In genomic region chr5:22861399-22861798, GRCm38 (mm10) we compare ENCODE assay signal across 9 mouse cellular contexts.
DNase-seq lines count a peak whose midpoint lies in the region; ATAC-seq lines count a peak whose summit lies in the region.
"Had no signal": no experiment of that assay in that cellular context is flagged by ENCODE, and none has a peak within 500 bp of the region (broad histone marks: within the 10 kb centered on the region; RNA-seq: fewer than 3 reads in every experiment).

No protein-coding gene starts in this region.

- peak; percentile 7 for DNase-seq in hindbrain, embryonic 11.5 days (ENCODE audit: low spot score)
- DNase-seq in right cerebral cortex, postnatal 14 days: peak; percentile 30
- no peak for DNase-seq in right cerebral cortex, postnatal 25 days
- DNase-seq in c-Kit-positive CD71-positive TER-119-positive erythroid progenitor cells, embryonic 14.5 days (ENCODE audit: low spot score): peak; percentile 0
- DNase-seq in testis, postnatal 10 days (ENCODE audit: low spot score): peak; percentile 59
- no peak for DNase-seq in ovary, postnatal 10 days (ENCODE audit: low spot score)

- H3K4me1 ChIP-seq in hindbrain, embryonic 11.5 days (replicated peaks; ENCODE audit: control insufficient read depth, insufficient read depth, low read length): no peaks in the 10 kb centered on the region
- no peaks in the 10 kb centered on the region for H3K4me1 ChIP-seq in hindbrain, embryonic 13.5 days (replicated peaks)
- H3K4me1 ChIP-seq: limb, embryonic 13.5 days had no signal

- no peaks in the 10 kb centered on the region for H3K9me3 ChIP-seq in hindbrain, embryonic 11.5 days (ENCODE audit: control insufficient read depth, low read length)
- no peaks in the 10 kb centered on the region for H3K9me3 ChIP-seq in hindbrain, embryonic 13.5 days
- H3K9me3 ChIP-seq: limb, embryonic 13.5 days had no signal

- 44% methylated on average over 1 of the region's 1 CpGs for WGBS in hindbrain, embryonic 11.5 days
- WGBS in hindbrain, embryonic 13.5 days: 36% methylated on average over 1 of the region's 1 CpGs

- H3K4me2 ChIP-seq in hindbrain, embryonic 11.5 days (replicated peaks; ENCODE audit: low read depth, low read length): no peak overlapping the region
- no peak overlapping the region for H3K4me2 ChIP-seq in hindbrain, embryonic 13.5 days
- H3K4me2 ChIP-seq: limb, embryonic 13.5 days had no signal

- no peaks in the 10 kb centered on the region for H3K27me3 ChIP-seq in hindbrain, embryonic 11.5 days (ENCODE audit: control insufficient read depth, insufficient read depth, low read length)
- no peaks in the 10 kb centered on the region for H3K27me3 ChIP-seq in hindbrain, embryonic 13.5 days
- H3K27me3 ChIP-seq: limb, embryonic 13.5 days had no signal

- H3K27ac ChIP-seq in hindbrain, embryonic 11.5 days (ENCODE audit: low read depth, low read length): no peak overlapping the region
- H3K27ac ChIP-seq in hindbrain, embryonic 13.5 days: no peak overlapping the region
- H3K27ac ChIP-seq: limb, embryonic 13.5 days had no signal

- H3K36me3 ChIP-seq in hindbrain, embryonic 11.5 days (ENCODE audit: control insufficient read depth, insufficient read depth, low read length): no peaks in the 10 kb centered on the region
- H3K36me3 ChIP-seq in hindbrain, embryonic 13.5 days: no peaks in the 10 kb centered on the region
- H3K36me3 ChIP-seq: limb, embryonic 13.5 days had no signal

- no peak for ATAC-seq in hindbrain, embryonic 11.5 days (ENCODE audit: low FRiP score)
- ATAC-seq in hindbrain, embryonic 13.5 days (ENCODE audit: low FRiP score): no peak
- ATAC-seq in erythroid progenitor cell, adult 5-6 weeks (replicated peaks; ENCODE audit: low FRiP score, poor library complexity, severe bottlenecking): no peak

- H3K4me3 ChIP-seq in hindbrain, embryonic 11.5 days (ENCODE audit: low read depth, low read length): no peak overlapping the region
- H3K4me3 ChIP-seq in hindbrain, embryonic 13.5 days: no peak overlapping the region
- H3K4me3 ChIP-seq: limb, embryonic 13.5 days had no signal

- no peak overlapping the region for H3K9ac ChIP-seq in hindbrain, embryonic 11.5 days (ENCODE audit: low read depth, low read length)
- no peak overlapping the region for H3K9ac ChIP-seq in hindbrain, embryonic 13.5 days
- H3K9ac ChIP-seq: limb, embryonic 13.5 days had no signal

Comparison
In these comparisons a context has a peak if more than half of its experiments do, and no peak if none do; other contexts are left out.
1. DNase-seq: peak in hindbrain, embryonic 11.5 days (single experiment), right cerebral cortex, postnatal 14 days (single experiment), c-Kit-positive CD71-positive TER-119-positive erythroid progenitor cells, embryonic 14.5 days (single experiment) and testis, postnatal 10 days (single experiment); none in right cerebral cortex, postnatal 25 days (single experiment) and ovary, postnatal 10 days (single experiment).